Mouse (Mus musculus) C2C12 (cell line): ENCODE results near the gene Ankrd24. TPM values are rescaled to one million over a fixed set of nuclear protein-coding genes. Genes with fewer than 3 reads are reported as not detected.

Experiments used
- H3K27me3 ChIP-seq: one replicate; pipeline ENCODE4 v1.6.1; 2011; ENCODE audit not compliant: control insufficient read depth, insufficient read depth, insufficient read length
- H3K36me3 ChIP-seq: one replicate; pipeline ENCODE4 v1.6.1; 2011; ENCODE audit not compliant: control insufficient read depth, insufficient read depth
- H3K4me3 ChIP-seq: one replicate; pipeline ENCODE4 v1.5.1; 2011; ENCODE audit warnings: mild to moderate bottlenecking, control low read depth; ENCODE audit not compliant: poor library complexity, insufficient read depth, severe bottlenecking
- H3K79me2 ChIP-seq: one replicate; pipeline ENCODE4 v1.6.1; 2011; ENCODE audit not compliant: control insufficient read depth, insufficient read depth
- H3K79me3 ChIP-seq: one replicate; pipeline ENCODE4 v1.6.1; 2011; ENCODE audit warnings: low read depth, control low read depth
- H3ac ChIP-seq: one replicate; pipeline ENCODE3; 2011; ENCODE audit warnings: low read depth; ENCODE audit not compliant: control insufficient read depth, insufficient read length
- CEBPB ChIP-seq: IDR thresholded peaks from one replicate; pipeline ENCODE4 v1.6.1; 2011; ENCODE audit warnings: low read depth, mild to moderate bottlenecking, control low read depth, moderate library complexity
- CTCF ChIP-seq: IDR thresholded peaks from one replicate; pipeline ENCODE4 v1.5.1; 2011; ENCODE audit not compliant: control insufficient read depth, insufficient read depth, insufficient read length
- FOSL1 ChIP-seq: IDR thresholded peaks from one replicate; pipeline ENCODE4 v1.8.0; 2011; ENCODE audit warnings: mild to moderate bottlenecking, low read length; ENCODE audit not compliant: poor library complexity, insufficient read depth, severe bottlenecking
- MAX ChIP-seq: IDR thresholded peaks from one replicate; pipeline ENCODE4 v1.6.1; 2011; ENCODE audit warnings: mild to moderate bottlenecking, control low read depth
- MYOD1 ChIP-seq: IDR thresholded peaks from one replicate; pipeline ENCODE4 v1.6.1; 2011; ENCODE audit warnings: low read depth; ENCODE audit not compliant: control insufficient read depth, insufficient read length
- MYOG ChIP-seq: IDR thresholded peaks from one replicate; pipeline ENCODE4 v1.6.1; 2011; ENCODE audit not compliant: control insufficient read depth, insufficient read length; ENCODE audit errors: extremely low read depth
- USF1 ChIP-seq: IDR thresholded peaks from one replicate; pipeline ENCODE4 v1.6.1; 2011; ENCODE audit warnings: low read depth, mild to moderate bottlenecking, control low read depth, moderate library complexity
- polyA plus RNA-seq: library from polyadenylated mRNA; unstranded; fragments of >200 nt; fragmentation: generic; extraction: Trizol; gene quantifications from one replicate; pipeline ENCODE4 v1.2.1, GENCODE M21; 2012; ENCODE audit warnings: missing spikeins

Ankrd24 gene
- polyA plus RNA-seq, 1 experiment = 8.5 TPM

DNA sequence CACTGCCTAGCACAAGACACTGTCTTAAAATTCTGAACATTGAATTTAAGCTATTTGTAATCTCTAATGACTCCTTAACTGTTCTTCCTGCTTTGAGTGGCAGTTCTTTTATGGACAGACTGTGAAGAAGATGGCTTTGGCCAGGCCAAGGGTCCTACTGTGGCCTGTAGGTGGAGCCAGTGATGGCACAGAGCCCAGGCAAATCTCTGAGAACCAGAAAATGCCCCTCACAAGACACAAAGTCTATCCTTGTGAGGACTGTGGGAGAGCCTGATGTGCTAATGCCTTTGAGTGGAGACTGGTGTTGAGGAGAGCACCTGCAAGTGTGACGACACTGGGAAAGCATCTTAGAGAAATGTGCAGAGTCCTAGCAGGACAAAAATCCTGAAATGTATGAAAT, 20.0 kb upstream of the Ankrd24 start:
- Histone ChIP-seq H3K36me3 (no peaks in the 10 kb centered on the region), H3K27me3 (no peaks in the 10 kb centered on the region), H3ac (no peak overlapping the region), H3K79me2 (no peaks in the 10 kb centered on the region), H3K4me3 (no peak overlapping the region), H3K79me3 (no peaks in the 10 kb centered on the region)
- TF ChIP-seq MAX = no peak
- TF ChIP-seq USF1 = no peak
- TF ChIP-seq MYOG = no peak
- no peak for TF ChIP-seq FOSL1
- TF ChIP-seq CEBPB = no peak
- no peak for TF ChIP-seq CTCF
- no peak for TF ChIP-seq MYOD1

GRCm38 (mm10) chr10:81612779-81613178, 15.6 kb upstream of the Ankrd24 start:
- Histone ChIP-seq H3K36me3 (no peaks in the 10 kb centered on the region), H3K79me2 (no peaks in the 10 kb centered on the region), H3ac (no peak overlapping the region), H3K27me3 (no peaks in the 10 kb centered on the region), H3K79me3 (no peaks in the 10 kb centered on the region), H3K4me3 (no peak overlapping the region)
- no peak for TF ChIP-seq CEBPB
- TF ChIP-seq USF1 = peak; percentile 73

- H3K36me3 ChIP-seq = no peaks in the 10 kb centered on the region
- H3ac ChIP-seq = no peak overlapping the region
- no peak overlapping the region for H3K4me3 ChIP-seq
- no peaks in the 10 kb centered on the region for H3K79me3 ChIP-seq
- no peaks in the 10 kb centered on the region for H3K79me2 ChIP-seq
- H3K27me3 ChIP-seq = no peaks in the 10 kb centered on the region
- no peak for TF ChIP-seq CTCF
Measured at GRCm38 (mm10) chr10:81615486-81615885, 12.9 kb upstream of the Ankrd24 start.

- Histone ChIP-seq H3K27me3 (no peaks in the 10 kb centered on the region), H3K79me3 (no peaks in the 10 kb centered on the region), H3ac (no peak overlapping the region), H3K4me3 (no peak overlapping the region), H3K79me2 (no peaks in the 10 kb centered on the region), H3K36me3 (peaks cover 8% of the 10 kb centered on the region)
- TF ChIP-seq CEBPB = peak; percentile 42
- TF ChIP-seq CTCF = no peak
Measured at GRCm38 (mm10) chr10:81619976-81620375, 8.4 kb upstream of the Ankrd24 start.

DNA sequence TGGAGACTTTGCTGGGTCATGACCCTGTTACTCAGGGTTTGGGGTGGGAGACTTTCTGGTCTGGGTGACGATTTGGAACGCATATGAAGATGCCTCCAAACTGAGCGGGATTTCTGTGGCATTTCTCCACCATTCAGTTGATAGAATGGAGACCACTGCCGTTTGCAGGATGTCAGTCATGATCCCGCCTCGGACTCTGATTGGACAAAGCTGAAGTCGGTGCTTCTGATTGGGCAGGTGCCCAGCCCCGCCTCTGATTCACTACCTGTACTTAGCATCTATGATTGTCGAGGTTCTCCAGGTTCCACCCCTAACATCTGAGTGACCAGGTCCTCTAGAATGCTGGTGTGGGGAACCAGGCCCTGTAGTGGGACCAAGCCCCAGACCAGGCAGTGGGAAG, 7.6 kb upstream of the Ankrd24 start:
- Histone ChIP-seq H3K4me3 (no peak overlapping the region), H3K79me2 (no peaks in the 10 kb centered on the region), H3ac (no peak overlapping the region), H3K79me3 (no peaks in the 10 kb centered on the region), H3K36me3 (peaks cover 10% of the 10 kb centered on the region), H3K27me3 (no peaks in the 10 kb centered on the region)
- TF ChIP-seq MYOD1 = no peak
- TF ChIP-seq MYOG = no peak
- TF ChIP-seq MAX = no peak
- TF ChIP-seq CEBPB = no peak
- no peak for TF ChIP-seq USF1
- no peak for TF ChIP-seq CTCF
- no peak for TF ChIP-seq FOSL1

GRCm38 (mm10) chr10:81623441-81623840, 4.9 kb upstream of the Ankrd24 start:
- no peak overlapping the region for H3K4me3 ChIP-seq
- peaks cover 10% of the 10 kb centered on the region for H3K36me3 ChIP-seq

More at GRCm38 (mm10) chr10:81623441-81623840, 4.9 kb upstream of the Ankrd24 start:
- Histone ChIP-seq H3ac (no peak overlapping the region), H3K79me2 (peaks cover 9% of the 10 kb centered on the region), H3K79me3 (no peaks in the 10 kb centered on the region), H3K27me3 (no peaks in the 10 kb centered on the region)
- no peak for TF ChIP-seq MAX
- no peak for TF ChIP-seq FOSL1
- no peak for TF ChIP-seq MYOD1
- TF ChIP-seq USF1 = no peak
- TF ChIP-seq CEBPB = no peak
- TF ChIP-seq MYOG = no peak
- TF ChIP-seq CTCF = no peak
